Mouse (Mus musculus) cerebellum, postnatal 36 days (tissue): Measurements from ENCODE around the gene Ern1.
"Not testable (repeated sequence)": the region's sequence is repeated elsewhere in the genome, so short reads cannot be mapped to it uniquely, and the experiment has no call there.

Experiments used
- DNase-seq, 2 experiments: peaks; one replicate each; pipeline ENCODE4 v3.0.0; 2021 to 2022; ENCODE audit warnings: mixed read lengths in 2 of 2

The Ern1 gene

GRCm38 (mm10) chr11:106479619-106480529, 7.8 kb downstream of the Ern1 start:
- DNase-seq: no peak

- no peak for DNase-seq
Observed at GRCm38 (mm10) chr11:106478745-106479144, 8.9 kb downstream of the Ern1 start.

GRCm38 (mm10) chr11:106477505-106478160, 10.0 kb downstream of the Ern1 start:
- DNase-seq: no peak

GRCm38 (mm10) chr11:106475309-106475708, 12.3 kb downstream of the Ern1 start:
- DNase-seq: no peak

GRCm38 (mm10) chr11:106471629-106472028, 16.0 kb downstream of the Ern1 start:
- no peak for DNase-seq

GRCm38 (mm10) chr11:106468509-106468908, 19.1 kb downstream of the Ern1 start:
- DNase-seq: no peak

GRCm38 (mm10) chr11:106465932-106466331, 21.7 kb downstream of the Ern1 start:
- no peak for DNase-seq

- no peak for DNase-seq
Observed at GRCm38 (mm10) chr11:106465545-106465903, 22.1 kb downstream of the Ern1 start.

- no peak for DNase-seq
Observed at GRCm38 (mm10) chr11:106464681-106465544, 22.7 kb downstream of the Ern1 start.

GRCm38 (mm10) chr11:106463845-106464244, 23.8 kb downstream of the Ern1 start:
- DNase-seq: no peak

- DNase-seq: no peak
Observed at GRCm38 (mm10) chr11:106462309-106462708, 25.3 kb downstream of the Ern1 start.

- DNase-seq: no peak
Observed at GRCm38 (mm10) chr11:106461145-106461932, 26.3 kb downstream of the Ern1 start.

GRCm38 (mm10) chr11:106460671-106461070, 27.0 kb downstream of the Ern1 start:
- no peak for DNase-seq

GRCm38 (mm10) chr11:106458540-106458939, 29.1 kb downstream of the Ern1 start:
- no peak for DNase-seq

- DNase-seq: no peak
Observed at GRCm38 (mm10) chr11:106443646-106444045, 44.0 kb downstream of the Ern1 start.

- not testable (repeated sequence) for DNase-seq
Observed at GRCm38 (mm10) chr11:106442564-106442963, 45.1 kb downstream of the Ern1 start.

- DNase-seq: no peak
Observed at GRCm38 (mm10) chr11:106440318-106440717, 47.3 kb downstream of the Ern1 start.

GRCm38 (mm10) chr11:106439355-106439754, 48.3 kb downstream of the Ern1 start:
- no peak for DNase-seq

GRCm38 (mm10) chr11:106438524-106439177, 49.0 kb downstream of the Ern1 start:
- no peak for DNase-seq

- no peak for DNase-seq
Observed at GRCm38 (mm10) chr11:106437543-106437942, 50.1 kb downstream of the Ern1 start.

GRCm38 (mm10) chr11:106437039-106437438, 50.6 kb downstream of the Ern1 start:
- no peak for DNase-seq

- no peak for DNase-seq
Observed at GRCm38 (mm10) chr11:106430392-106430791, 57.3 kb downstream of the Ern1 start.
